Mouse (Mus musculus) natural killer cell, adult 2 months (primary cell): ENCODE results near the gene Tmem53.

Source experiments
- DNase-seq, 2 experiments: peaks; one replicate each; pipeline ENCODE4 v3.0.0; 2022; ENCODE audit warnings: low spot score in 2 of 2

Gene Tmem53

DNA sequence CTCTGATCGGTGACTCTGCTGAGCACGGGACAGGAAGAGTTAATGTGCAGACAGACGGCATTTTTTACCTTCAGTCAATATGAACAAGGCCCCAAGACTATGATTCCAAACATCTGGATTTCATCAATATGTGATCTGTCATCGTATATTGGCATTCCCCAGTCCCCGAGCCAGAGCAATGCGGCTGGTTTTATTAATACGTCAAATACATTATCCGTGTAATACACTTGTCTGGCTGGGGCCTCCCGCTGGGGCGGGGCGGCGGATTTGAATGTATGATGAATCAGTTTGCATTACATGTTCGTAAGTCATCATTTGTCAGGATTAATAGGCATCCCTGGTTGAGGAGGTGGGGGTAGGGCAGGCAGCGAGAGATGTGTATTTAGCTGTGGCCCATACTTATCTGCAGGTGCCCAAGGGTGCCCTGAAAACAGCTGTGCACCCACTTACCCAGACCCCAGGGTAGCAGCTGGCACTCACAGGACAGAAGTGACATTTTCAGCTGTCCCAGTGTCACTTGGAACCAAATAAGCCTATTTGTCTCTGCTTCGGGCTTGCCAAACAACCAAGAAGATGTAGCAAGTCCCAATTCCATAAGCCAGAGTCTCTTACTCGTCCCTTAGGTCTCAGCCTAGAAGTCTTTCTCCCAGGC is 63.2 kb downstream of the Tmem53 start:
- no peak for DNase-seq

GRCm38 (mm10) chr4:117316800-117317199 is 65.0 kb downstream of the Tmem53 start:
- no peak for DNase-seq

DNA sequence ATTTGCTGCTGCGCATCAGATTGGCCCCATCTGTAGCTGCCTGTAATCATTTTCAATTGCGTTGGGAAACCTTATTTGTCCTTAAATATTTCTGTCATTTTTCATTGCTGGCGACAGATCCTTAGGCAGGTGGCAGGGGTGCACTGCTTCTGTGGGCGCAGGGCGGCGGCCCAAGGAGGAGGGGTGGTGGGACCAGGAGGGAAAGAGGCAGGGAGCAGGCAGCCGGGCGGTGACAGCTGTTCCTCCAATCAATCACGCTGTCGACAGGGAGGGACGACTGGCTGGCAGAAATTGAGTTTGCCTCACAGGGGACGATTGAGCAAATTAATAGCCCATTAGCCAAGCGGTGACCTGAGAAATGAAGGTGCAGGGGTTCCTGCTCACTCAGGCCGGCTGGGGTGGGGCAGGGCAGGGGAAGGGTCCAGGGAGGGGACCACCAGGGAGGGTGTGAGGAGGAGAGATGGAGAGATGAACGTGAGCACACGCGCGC is 66.0 kb downstream of the Tmem53 start:
- DNase-seq = no peak
